Mouse (Mus musculus): Measurements from ENCODE around the gene Upk1a.

Gene Upk1a

DNA sequence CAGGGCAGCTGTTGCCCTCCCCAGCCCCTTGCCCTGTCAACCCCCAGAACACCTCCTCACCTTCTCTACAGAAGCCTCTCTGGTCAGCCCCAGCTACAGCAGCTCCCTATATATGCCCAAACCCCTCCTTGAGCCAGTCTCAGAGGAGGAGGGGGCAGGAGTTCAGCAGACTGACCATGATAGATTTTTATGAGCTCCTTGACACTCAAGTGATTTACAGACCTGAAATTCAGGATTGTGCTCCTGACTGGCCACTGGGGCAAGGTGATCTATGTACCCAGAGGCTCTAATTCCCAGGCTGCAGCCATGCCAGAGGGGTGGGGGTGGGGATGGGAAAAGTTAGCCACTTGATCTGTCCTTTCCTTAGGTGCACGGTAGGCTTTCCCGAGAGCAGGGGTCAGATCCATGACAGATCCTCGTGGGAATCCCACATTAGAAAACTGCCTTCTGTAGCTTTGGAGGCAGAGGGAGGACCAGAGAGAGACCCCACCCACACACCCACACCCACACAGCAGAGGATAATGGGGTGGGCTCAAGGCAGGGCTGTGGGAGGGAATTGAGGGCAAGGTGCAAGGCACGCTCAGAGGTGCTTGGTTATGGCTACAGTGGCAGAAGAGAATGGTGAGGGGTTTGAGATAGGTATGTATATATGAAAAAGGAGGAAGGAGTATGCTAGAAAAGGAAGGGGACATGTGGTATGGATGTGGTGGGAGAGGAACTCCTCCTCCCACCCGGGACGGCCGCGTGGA is at the start of gene Upk1a:
TSS of gene Upk1a (minus strand) at position 194 of the 749 bp plus-strand sequence.
- DNase-seq (ENCODE audit: low read depth, low spot score): no peak

DNA sequence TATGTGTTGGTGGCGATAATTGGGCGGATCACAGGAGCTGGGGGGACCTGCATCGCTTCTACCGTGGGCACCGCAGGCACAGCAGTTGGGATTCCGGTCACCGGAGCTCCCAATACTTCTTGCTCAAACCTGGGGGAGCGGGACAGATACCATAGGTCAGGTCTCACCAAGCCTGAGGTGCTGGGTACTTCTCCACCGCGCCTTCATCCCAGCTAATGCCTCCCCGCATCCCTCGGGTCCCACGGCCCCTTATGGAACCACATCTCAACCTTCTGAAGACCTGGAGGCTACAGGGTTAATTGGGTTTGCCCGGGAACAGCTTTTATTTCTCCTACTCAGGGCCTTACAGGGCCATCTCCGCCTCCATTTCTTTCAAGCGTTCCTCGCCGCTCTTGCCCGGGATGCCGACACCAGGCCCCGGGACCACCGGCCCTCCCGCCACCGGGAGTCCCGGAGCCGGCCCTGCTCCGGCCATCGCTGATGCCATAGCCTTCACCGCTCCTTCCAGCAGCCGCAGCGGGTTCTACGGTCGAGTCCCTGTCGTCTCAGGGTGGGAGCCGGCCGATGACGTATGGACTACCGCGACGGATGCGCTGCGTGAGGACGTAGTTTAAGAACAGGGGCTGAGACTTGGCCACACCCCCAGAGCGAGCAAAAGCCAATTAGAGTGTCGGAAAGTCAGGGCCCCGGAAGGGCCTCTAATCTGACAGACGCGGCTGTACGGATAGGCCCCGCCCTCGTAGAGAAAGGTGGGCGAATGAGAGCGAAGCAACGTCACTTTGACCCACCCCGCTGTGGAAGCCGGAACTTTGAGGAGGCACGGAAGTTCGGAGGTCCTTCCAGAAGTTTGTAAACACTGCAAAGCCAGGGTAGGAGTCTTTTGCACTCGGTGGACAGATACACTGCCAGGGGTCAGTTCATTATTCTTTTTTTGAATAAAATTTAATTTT is 37.2 kb upstream of the Upk1a start, which contains the start of gene Rbm42:
TSS of gene Rbm42 (minus strand) at position 727 of the 950 bp plus-strand sequence.
- peak; percentile 98 for DNase-seq (ENCODE audit: low read depth, low spot score)

DNA sequence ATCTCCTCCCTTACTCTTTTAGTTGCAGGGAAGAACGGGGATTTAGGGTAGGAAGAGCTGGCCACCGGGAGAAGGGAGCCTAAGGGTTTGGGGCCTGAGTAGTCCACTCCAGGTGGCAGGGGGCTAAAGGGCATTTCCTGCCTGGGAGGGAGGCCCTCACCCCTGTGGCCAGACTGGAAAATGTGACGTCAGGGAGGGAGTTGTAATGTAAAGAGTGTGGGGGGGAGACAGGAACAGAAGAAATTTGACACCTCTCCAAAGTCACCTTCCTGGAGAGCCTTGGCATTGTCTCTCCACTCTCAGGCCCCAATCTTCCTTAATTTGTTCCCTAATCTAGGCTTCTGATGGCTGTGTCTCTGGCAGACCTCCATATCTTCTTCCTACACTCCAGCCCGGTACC is 26.4 kb upstream of the Upk1a start:
- no peak for DNase-seq (ENCODE audit: low read depth, low spot score)

DNA sequence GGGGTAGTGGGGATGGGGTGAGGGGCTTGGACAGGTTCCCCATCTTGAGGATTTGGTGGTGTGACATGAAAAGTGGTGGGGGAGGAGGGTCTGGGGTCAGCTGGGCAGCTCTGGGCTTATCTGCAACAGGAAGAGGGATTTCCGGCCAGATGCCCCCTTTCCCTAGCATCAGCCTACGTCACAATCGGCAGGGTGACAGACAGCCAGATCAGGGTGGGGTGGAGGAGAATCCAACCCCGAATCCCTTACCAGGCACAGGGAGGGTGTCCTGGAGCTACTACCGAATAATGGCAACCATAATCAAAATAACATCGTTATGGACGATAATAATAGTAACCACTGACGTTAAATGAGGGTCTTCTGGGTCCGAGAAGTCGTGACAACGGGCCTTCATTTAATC is 23.7 kb upstream of the Upk1a start:
- no peak for DNase-seq (ENCODE audit: low read depth, low spot score)

- no peak for DNase-seq (ENCODE audit: low read depth, low spot score)
These were observed 23.1 kb upstream of the Upk1a start, which contains the start of gene Etv2 for GRCm38 (mm10) chr7:30635752-30636151. TSS of gene Etv2 (minus strand) at chr7:30635852.

DNA sequence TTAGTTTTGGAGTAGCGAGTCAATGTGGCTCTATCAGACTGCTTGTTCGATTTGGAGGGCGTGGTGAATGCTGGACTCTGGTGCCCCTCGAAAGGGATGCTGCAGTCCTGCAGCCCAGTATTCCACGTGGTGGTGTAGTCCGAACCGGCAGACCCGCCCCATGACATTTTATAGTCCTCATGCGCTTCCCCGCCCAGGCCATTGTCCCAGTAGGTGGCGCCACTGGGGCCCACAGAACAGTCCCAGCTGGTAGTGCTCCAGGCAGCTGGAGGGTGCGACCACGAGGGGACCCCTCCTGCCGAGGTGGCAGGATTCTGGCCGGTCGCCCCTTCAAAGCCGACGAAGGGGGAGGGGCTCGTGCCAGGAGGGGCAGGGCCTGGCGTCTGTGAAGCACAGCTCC is 22.0 kb upstream of the Upk1a start:
- DNase-seq (ENCODE audit: low read depth, low spot score): no peak

GRCm38 (mm10) chr7:30633762-30634412 is 21.2 kb upstream of the Upk1a start:
- no peak for DNase-seq (ENCODE audit: low read depth, low spot score)

DNA sequence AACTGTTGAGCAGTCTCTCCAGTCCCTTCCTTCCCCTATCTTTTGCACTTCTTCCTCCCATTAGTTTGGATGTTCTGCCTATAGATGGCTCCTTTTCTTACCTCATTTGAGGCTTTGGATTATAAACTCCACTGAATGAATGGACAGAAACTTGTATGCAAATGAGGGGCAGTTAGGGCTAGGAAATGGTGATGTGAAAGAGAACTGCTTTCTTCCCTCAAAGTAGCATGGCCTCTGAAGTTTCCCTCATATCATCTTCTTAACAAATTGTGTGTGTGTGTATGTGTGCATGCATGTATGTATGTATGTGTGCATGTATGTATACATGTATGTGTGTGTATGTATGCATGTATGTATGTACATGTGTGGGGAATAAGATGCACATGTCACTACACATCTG is 16.4 kb upstream of the Upk1a start:
- no peak for DNase-seq (ENCODE audit: low read depth, low spot score)

DNA sequence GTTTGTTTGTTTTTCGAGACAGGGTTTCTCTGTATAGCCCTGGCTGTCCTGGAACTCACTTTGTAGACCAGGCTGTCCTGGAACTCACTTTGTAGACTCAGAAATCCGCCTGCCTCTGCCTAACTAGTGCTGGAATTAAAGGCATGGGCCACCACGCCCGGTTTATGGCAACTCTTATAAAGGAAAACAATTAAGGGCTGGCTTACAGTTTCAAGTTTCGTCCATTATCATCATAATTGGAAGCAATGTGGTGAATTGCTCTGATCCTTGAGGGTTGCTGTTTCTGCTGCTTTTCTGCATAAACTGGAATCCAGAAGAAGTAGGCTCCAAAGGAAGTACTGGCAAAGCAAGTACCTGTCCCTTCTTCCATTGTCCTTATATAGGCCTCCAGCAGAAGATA is 14.0 kb upstream of the Upk1a start:
- no peak for DNase-seq (ENCODE audit: low read depth, low spot score)

DNA sequence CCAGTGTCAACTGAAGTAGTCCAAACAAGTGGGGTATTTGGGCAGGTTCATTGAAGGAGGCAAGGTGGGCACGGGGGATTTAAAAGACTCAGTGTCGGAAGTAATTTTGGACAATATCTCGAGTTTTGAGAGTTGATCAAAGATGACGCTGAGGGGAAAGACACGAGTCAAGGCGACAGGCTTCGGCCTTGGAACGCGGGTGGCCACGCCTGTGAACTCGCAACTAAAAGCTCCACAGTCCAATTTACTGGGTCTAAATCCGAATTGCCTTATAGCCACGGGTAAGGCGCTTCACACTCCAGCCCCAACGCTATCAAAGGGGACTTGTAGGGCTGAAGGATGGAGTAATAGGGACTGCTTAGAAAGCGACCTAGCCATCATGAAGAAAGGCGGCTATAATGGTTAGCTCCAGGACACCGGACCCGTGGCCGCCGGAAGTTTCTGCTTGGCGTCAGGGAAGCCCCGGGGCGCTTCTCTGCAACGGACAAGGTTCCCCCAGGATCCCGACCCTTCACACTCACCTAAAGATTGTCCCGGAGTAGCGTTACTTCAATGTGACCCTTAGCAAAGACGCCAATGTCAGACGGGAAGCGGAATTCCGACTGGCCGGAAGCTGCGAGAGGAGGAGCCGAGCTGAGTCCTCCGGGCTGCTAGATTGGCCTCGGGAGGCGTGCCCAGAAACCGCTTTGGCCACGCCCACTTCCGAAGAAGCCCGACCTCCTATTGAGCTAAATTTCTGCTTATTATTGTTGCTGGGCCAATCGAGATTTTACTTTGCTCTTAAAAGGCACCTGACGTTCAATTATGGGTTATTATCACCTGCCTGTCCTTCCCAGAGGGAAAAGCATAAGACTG is 13.1 kb upstream of the Upk1a start, which contains the start of gene Cox6b1:
TSS of gene Cox6b1 (minus strand) at position 622 of the 855 bp plus-strand sequence.
- peak; percentile 83 for DNase-seq (ENCODE audit: low read depth, low spot score)

DNA sequence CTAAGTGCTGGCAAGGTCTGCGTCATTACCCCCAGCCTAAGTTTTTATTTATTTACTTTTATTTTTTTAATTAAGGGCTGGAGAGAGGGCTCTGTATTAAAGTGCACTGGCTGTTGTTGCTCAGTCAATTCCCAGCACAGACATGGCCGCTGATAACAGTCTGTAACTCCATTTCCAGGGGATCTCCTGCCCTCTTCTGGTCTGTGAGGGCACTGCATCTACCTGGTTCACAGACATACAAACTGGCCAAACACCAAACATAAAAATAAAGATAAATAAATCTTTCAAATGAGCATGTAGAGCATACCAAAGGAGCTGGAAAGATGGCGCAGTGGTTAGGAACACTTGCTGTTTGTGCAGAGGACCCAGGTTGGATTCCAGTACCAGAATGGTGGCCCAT is 6.6 kb upstream of the Upk1a start:
- no peak for DNase-seq (ENCODE audit: low read depth, low spot score)

- no peak for DNase-seq (ENCODE audit: low read depth, low spot score)
These were observed 6.0 kb upstream of the Upk1a start for GRCm38 (mm10) chr7:30618658-30619057.

GRCm38 (mm10) chr7:30615049-30615760 is 2.6 kb upstream of the Upk1a start:
- DNase-seq (ENCODE audit: low read depth, low spot score): no peak

- DNase-seq (ENCODE audit: low read depth, low spot score): no peak
These were observed 1.8 kb upstream of the Upk1a start for GRCm38 (mm10) chr7:30614454-30614853.

- no peak for DNase-seq (ENCODE audit: low read depth, low spot score)
These were observed 974 bp upstream of the Upk1a start for GRCm38 (mm10) chr7:30613529-30614112.

DNA sequence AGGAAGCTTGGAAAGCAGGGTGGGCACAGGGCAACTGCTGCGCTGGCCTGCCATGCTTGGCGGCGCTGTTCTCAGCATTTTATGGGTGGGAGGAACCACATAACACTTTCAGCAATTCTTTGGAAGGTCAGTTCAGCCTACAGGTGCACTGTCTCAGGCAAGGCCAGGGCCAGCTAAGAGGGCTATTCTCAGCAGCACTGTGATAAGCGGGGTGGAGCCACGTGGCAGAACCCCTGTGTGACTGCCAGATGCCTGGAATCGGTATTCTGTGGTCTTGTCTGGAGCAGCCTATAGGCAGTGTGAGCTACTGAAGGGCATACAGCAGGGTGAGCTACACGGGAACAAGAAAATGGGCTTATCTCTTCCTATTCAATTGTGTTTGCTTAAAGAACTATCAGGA is 2.6 kb downstream of the Upk1a start:
- DNase-seq (ENCODE audit: low read depth, low spot score): no peak

GRCm38 (mm10) chr7:30608476-30608875 is 4.2 kb downstream of the Upk1a start:
- DNase-seq (ENCODE audit: low read depth, low spot score): no peak

GRCm38 (mm10) chr7:30607706-30608309 is 4.8 kb downstream of the Upk1a start:
- no peak for DNase-seq (ENCODE audit: low read depth, low spot score)

- no peak for DNase-seq (ENCODE audit: low read depth, low spot score)
These were observed 7.7 kb downstream of the Upk1a start for GRCm38 (mm10) chr7:30604944-30605343.
